16 mouse cellular contexts compared by ENCODE assay signal in the genomic region with DNA sequence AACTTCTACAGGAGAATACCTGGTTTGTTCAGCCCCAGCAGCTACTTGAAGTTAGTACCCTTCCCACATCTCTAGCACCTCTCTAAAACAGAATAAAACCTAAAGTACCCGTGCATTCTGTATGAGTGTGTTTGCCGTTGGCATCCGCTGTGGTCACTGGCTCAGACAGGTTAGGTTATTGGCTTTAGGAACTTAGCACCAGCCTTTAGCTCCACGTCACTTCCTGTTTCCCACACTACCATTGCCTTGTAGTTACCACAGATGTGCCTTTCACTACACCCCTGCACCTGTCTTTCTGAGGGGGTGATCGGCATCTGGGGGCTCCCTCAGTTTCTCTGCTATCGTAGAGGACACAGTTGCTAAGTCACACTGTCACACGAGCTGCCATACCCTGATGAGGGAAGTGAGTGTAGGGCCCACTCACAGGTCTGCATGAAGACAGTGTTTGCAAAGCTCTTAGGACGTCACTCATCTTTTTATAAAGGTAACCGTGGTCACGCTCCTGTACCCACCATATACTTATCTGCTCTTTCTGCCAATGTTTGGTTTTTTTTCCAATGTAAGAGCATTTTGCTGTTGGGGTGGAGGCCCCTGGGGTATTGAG. TPM values are rescaled to one million over a fixed set of nuclear protein-coding genes. Genes with fewer than 3 reads are reported as not detected.
A peak's percentile ranks its signal among the peaks of the same experiment; 100 is the strongest.
DNase-seq lines count a peak whose midpoint lies in the region; ATAC-seq and TF ChIP-seq lines count a peak whose summit lies in the region.
"Had no signal": no experiment of that assay in that cellular context is flagged by ENCODE, and none has a peak within 500 bp of the region (broad histone marks: within the 10 kb centered on the region; RNA-seq: fewer than 3 reads in every experiment).

No protein-coding gene starts in this region.

- no peak overlapping the region for H3K4me3 ChIP-seq in heart, postnatal 0 days (ENCODE audit: low read depth, low read length)
- H3K4me3 ChIP-seq: limb, embryonic 15.5 days had no signal

- H3K9ac ChIP-seq in heart, postnatal 0 days (replicated peaks; ENCODE audit: low read depth, low read length) = no peak overlapping the region
- H3K9ac ChIP-seq: forebrain, postnatal 0 days; limb, embryonic 15.5 days had no signal

- H3K36me3 ChIP-seq in heart, postnatal 0 days (replicated peaks; ENCODE audit: control insufficient read depth, insufficient read depth, low read length) = peaks cover 37% of the 10 kb centered on the region

- TF ChIP-seq EP300 in heart, postnatal 0 days (IDR thresholded peaks at IDR 0.05; ENCODE audit: low read depth) = no peak

- ATAC-seq in heart, postnatal 0 days (ENCODE audit: insufficient read depth, low read depth) = no peak
- peak; percentile 29 for ATAC-seq in megakaryocyte progenitor cell, adult 5-6 weeks (replicated peaks; ENCODE audit: poor library complexity)
- ATAC-seq: forebrain, postnatal 0 days had no signal

- no peak for TF ChIP-seq CTCF in heart, postnatal 0 days (IDR thresholded peaks at IDR 0.05; ENCODE audit: low read depth)

- peaks cover 19% of the 10 kb centered on the region for H3K4me1 ChIP-seq in heart, postnatal 0 days (ENCODE audit: control insufficient read depth, insufficient read depth)
- H3K4me1 ChIP-seq: limb, embryonic 15.5 days had no signal

- peak overlapping the region; percentile 13; the same call in 1 of the 2 replicates for H3K27ac ChIP-seq in heart, postnatal 0 days (ENCODE audit: low read depth)
- H3K27ac ChIP-seq: limb, embryonic 15.5 days had no signal

- H3K9me3 ChIP-seq in heart, postnatal 0 days (replicated peaks; ENCODE audit: control insufficient read depth, low read length) = no peaks in the 10 kb centered on the region
- H3K9me3 ChIP-seq: limb, embryonic 15.5 days had no signal

- no peak overlapping the region for H3K4me2 ChIP-seq in heart, postnatal 0 days (ENCODE audit: low read depth, low read length)
- H3K4me2 ChIP-seq: limb, embryonic 15.5 days had no signal

- WGBS in heart, postnatal 0 days = 84% methylated on average over 10 of the region's 10 CpGs

- no peak for DNase-seq in heart, postnatal 0 days (ENCODE audit: low spot score)
- no peak for DNase-seq in heart, postnatal 14 days
- peak; percentile 65 for DNase-seq in T-cell, adult 2 months (ENCODE audit: low spot score)
- peak; percentile 66 for DNase-seq in thymus, postnatal 25 days
- no peak for DNase-seq in c-Kit-positive CD71-positive TER-119-positive erythroid progenitor cells, embryonic 14.5 days (ENCODE audit: low spot score)
- no peak for DNase-seq in layer of hippocampus, adult 8-10 months (ENCODE audit: low spot score in 2 of 2)
- no peak for DNase-seq in cerebellum, postnatal 25 days
- DNase-seq: adrenal gland, postnatal 10 days; forebrain, postnatal 0 days; gastrocnemius, postnatal 10 days; heart, postnatal 10 days; kidney, postnatal 25 days; lung, postnatal 4 days had no signal

- intact Hi-C loops in heart, postnatal 14 days (cut with DNase I) = loop anchor here (5.0 kb wide), 1 partner anchor 76 kb away; no protein-coding TSS in a partner anchor

- H3K27me3 ChIP-seq in heart, postnatal 0 days (ENCODE audit: control insufficient read depth, insufficient read depth, low read length) = no peaks in the 10 kb centered on the region
- H3K27me3 ChIP-seq: CH12.LX; limb, embryonic 15.5 days had no signal

RNA-seq across cellular contexts. Expression of a gene that starts 32.3 kb away (rescaled TPM):
- total RNA-seq in heart, postnatal 0 days (2014; rRNA removed; ENCODE audit: low replicate concordance) = 12.7 and 16.1 TPM in 2 replicates
- polyA plus RNA-seq in heart, postnatal 0 days (2015; fragmentation: Nextera tagmentation; extraction: Ambion mirVana) = 9.3 and 11.0 TPM in 2 replicates
- 1 to 10 TPM; 8.6 to 8.7 TPM for total RNA-seq in heart, postnatal 14 days (2021)
- 5.6 and 7.0 TPM in 2 replicates for total RNA-seq in megakaryocyte progenitor cell, adult 5-6 weeks (2015)
- 13.2 and 18.5 TPM in 2 replicates for total RNA-seq in megakaryocyte progenitor cell, adult 5-6 weeks (2017)
- 1 to 10 TPM; 8.9 to 9.9 (median 9.4) TPM for total RNA-seq in layer of hippocampus, adult 8-10 months (2022)

RNA-seq across cellular contexts. Expression of a gene that starts 32.4 kb away (rescaled TPM):
- total RNA-seq in heart, postnatal 0 days (2014; rRNA removed; ENCODE audit: low replicate concordance) = 7.3 and 33.1 TPM in 2 replicates
- polyA plus RNA-seq in heart, postnatal 0 days (2015; fragmentation: Nextera tagmentation; extraction: Ambion mirVana) = 31.0 and 32.4 TPM in 2 replicates
- total RNA-seq in heart, postnatal 14 days (2021) = 10 to 100 TPM; 17.1 to 20.0 TPM
- 21.1 and 32.4 TPM in 2 replicates for total RNA-seq in megakaryocyte progenitor cell, adult 5-6 weeks (2015)
- 39.5 and 40.6 TPM in 2 replicates for total RNA-seq in megakaryocyte progenitor cell, adult 5-6 weeks (2017)
- 10 to 100 TPM; 50.7 to 66.2 (median 63.5) TPM for total RNA-seq in layer of hippocampus, adult 8-10 months (2022)

Comparison
In these comparisons a context has a peak if more than half of its experiments do, and no peak if none do; other contexts are left out.
1. DNase-seq: peak in T-cell, adult 2 months (single experiment) and thymus, postnatal 25 days (single experiment); none in heart, postnatal 0 days (single experiment), heart, postnatal 14 days (0 of 2), c-Kit-positive CD71-positive TER-119-positive erythroid progenitor cells, embryonic 14.5 days (single experiment), layer of hippocampus, adult 8-10 months (0 of 2) and cerebellum, postnatal 25 days (0 of 2).